ENCODE assay signal across 20 mouse cellular contexts in the genomic region with DNA sequence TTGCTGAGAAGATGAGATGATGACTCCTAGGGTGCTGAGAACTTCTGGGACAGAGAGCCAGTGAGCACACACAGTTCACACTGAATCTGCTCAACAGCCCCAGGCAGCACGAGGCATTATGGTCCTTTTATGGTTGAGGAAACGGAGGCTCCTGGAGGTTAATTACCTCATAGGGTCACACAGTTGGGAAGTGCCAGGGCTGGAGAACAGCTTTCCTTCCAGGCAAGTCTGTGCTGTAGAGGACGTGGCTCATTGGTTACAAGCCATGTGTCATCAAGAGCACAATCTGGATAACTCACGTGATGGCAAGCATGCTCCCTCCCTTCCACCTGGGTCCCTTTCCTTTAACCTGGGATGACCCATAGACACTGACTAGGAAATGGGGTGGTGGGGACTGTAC.
DNase-seq lines count a peak whose midpoint lies in the region; ATAC-seq lines count a peak whose summit lies in the region.
"Had no signal": no experiment of that assay in that cellular context is flagged by ENCODE, and none has a peak within 500 bp of the region (broad histone marks: within the 10 kb centered on the region; RNA-seq: fewer than 3 reads in every experiment).

No protein-coding gene starts in this region.

- peaks cover 9% of the 10 kb centered on the region; the same call in 1 of the 2 replicates for H3K4me1 ChIP-seq in kidney, embryonic 15.5 days
- H3K4me1 ChIP-seq in neural tube, embryonic 11.5 days (ENCODE audit: control insufficient read depth, insufficient read depth, low read length), result peaks cover 7% of the 10 kb centered on the region; the same call in 1 of the 2 replicates
- H3K4me1 ChIP-seq: embryonic facial prominence, embryonic 13.5 days; forebrain, embryonic 12.5 days; heart, embryonic 10.5 days had no signal

- WGBS in kidney, embryonic 15.5 days, result 24% methylated on average over 4 of the region's 4 CpGs
- 22% methylated on average over 4 of the region's 4 CpGs for WGBS in neural tube, embryonic 11.5 days

- no peak overlapping the region for H3K4me3 ChIP-seq in kidney, embryonic 15.5 days (replicated peaks)
- H3K4me3 ChIP-seq in neural tube, embryonic 11.5 days (ENCODE audit: low read depth, low read length), result no peak overlapping the region
- H3K4me3 ChIP-seq: embryonic facial prominence, embryonic 13.5 days; forebrain, embryonic 12.5 days; heart, embryonic 10.5 days had no signal

- H3K9me3 ChIP-seq in kidney, embryonic 15.5 days (replicated peaks), result no peaks in the 10 kb centered on the region
- H3K9me3 ChIP-seq in neural tube, embryonic 11.5 days (ENCODE audit: control insufficient read depth, low read length), result no peaks in the 10 kb centered on the region
- H3K9me3 ChIP-seq: embryonic facial prominence, embryonic 13.5 days; forebrain, embryonic 12.5 days; heart, embryonic 10.5 days had no signal

- no peaks in the 10 kb centered on the region for H3K36me3 ChIP-seq in kidney, embryonic 15.5 days
- no peaks in the 10 kb centered on the region for H3K36me3 ChIP-seq in neural tube, embryonic 11.5 days (ENCODE audit: control insufficient read depth, insufficient read depth, low read length)
- H3K36me3 ChIP-seq: embryonic facial prominence, embryonic 13.5 days; forebrain, embryonic 12.5 days had no signal

- H3K27ac ChIP-seq in kidney, embryonic 15.5 days, result no peak overlapping the region
- H3K27ac ChIP-seq in neural tube, embryonic 11.5 days (ENCODE audit: low read depth, low read length), result peak overlapping the region; percentile 39
- H3K27ac ChIP-seq: embryonic facial prominence, embryonic 13.5 days; forebrain, embryonic 12.5 days; heart, embryonic 10.5 days had no signal

- intact Hi-C loops in heart, postnatal 25 days (cut with DNase I), result no loop called here

- peak; percentile 33 for DNase-seq in kidney, adult 11 months
- DNase-seq in kidney, adult 18-20 months, result no peak
- no peak for DNase-seq in kidney, postnatal 4 days
- no peak for DNase-seq in neural tube, embryonic 11.5 days (ENCODE audit: low spot score)
- no peak for DNase-seq in neural tube, embryonic 10.5 days (ENCODE audit: extremely low spot score, low spot score)
- DNase-seq in kidney, postnatal 25 days, result peak; percentile 5 to 55
- DNase-seq in heart, postnatal 25 days (ENCODE audit: low spot score), result no peak
- DNase-seq: adrenal gland, adult 2 months; adrenal gland, postnatal 25 days; cerebellum, adult 18-20 months; cerebellum, adult 9-11 months; cerebellum, postnatal 36 days; gastrocnemius, postnatal 10 days; heart, adult 18-20 months; heart, postnatal 10 days had no signal

- no peak overlapping the region for H3K4me2 ChIP-seq in kidney, embryonic 15.5 days
- H3K4me2 ChIP-seq in neural tube, embryonic 11.5 days (ENCODE audit: low read depth), result no peak overlapping the region
- H3K4me2 ChIP-seq: embryonic facial prominence, embryonic 13.5 days; forebrain, embryonic 12.5 days had no signal

- H3K9ac ChIP-seq in kidney, embryonic 15.5 days, result no peak overlapping the region
- no peak overlapping the region for H3K9ac ChIP-seq in neural tube, embryonic 11.5 days (ENCODE audit: low read length)
- H3K9ac ChIP-seq: embryonic facial prominence, embryonic 13.5 days; forebrain, embryonic 12.5 days had no signal

- peak; percentile 40; the same call in 1 of the 2 replicates for ATAC-seq in kidney, embryonic 15.5 days (replicated peaks; ENCODE audit: low FRiP score)
- ATAC-seq in neural tube, embryonic 11.5 days (ENCODE audit: insufficient read depth, low FRiP score, low TSS enrichment), result no peak
- ATAC-seq: forebrain, embryonic 16.5 days had no signal

- H3K27me3 ChIP-seq in kidney, embryonic 15.5 days, result no peaks in the 10 kb centered on the region
- no peaks in the 10 kb centered on the region for H3K27me3 ChIP-seq in neural tube, embryonic 11.5 days (ENCODE audit: control insufficient read depth, insufficient read depth, low read length)
- H3K27me3 ChIP-seq: embryonic facial prominence, embryonic 13.5 days; forebrain, embryonic 12.5 days had no signal

Comparison
In these comparisons a context has a peak if more than half of its experiments do, and no peak if none do; other contexts are left out.
1. DNase-seq: peak in kidney, adult 11 months (single experiment) and kidney, postnatal 25 days (2 of 2); none in kidney, adult 18-20 months (single experiment), kidney, postnatal 4 days (0 of 2), neural tube, embryonic 11.5 days (single experiment), neural tube, embryonic 10.5 days (single experiment) and heart, postnatal 25 days (single experiment).